Mouse (Mus musculus) small intestine, adult 2 months (tissue): Measurements from ENCODE around the gene Greb1.

Source experiments
- CTCF ChIP-seq: fragments of 200-500 bp; IDR thresholded peaks from 2 replicates; pipeline ENCODE4 v1.5.1; 2012; ENCODE audit warnings: low read depth, mild to moderate bottlenecking, control low read depth, inconsistent platforms, low read length, moderate library complexity, mixed read lengths; ENCODE audit not compliant: insufficient replicate concordance, insufficient read length; ENCODE audit errors: extremely low read depth
- POLR2A ChIP-seq: fragments of 200-500 bp; IDR thresholded peaks from 2 replicates; pipeline ENCODE4 v1.6.1; 2012; ENCODE audit warnings: low read depth, mild to moderate bottlenecking, control low read depth, inconsistent platforms, low read length, moderate library complexity

DNA sequence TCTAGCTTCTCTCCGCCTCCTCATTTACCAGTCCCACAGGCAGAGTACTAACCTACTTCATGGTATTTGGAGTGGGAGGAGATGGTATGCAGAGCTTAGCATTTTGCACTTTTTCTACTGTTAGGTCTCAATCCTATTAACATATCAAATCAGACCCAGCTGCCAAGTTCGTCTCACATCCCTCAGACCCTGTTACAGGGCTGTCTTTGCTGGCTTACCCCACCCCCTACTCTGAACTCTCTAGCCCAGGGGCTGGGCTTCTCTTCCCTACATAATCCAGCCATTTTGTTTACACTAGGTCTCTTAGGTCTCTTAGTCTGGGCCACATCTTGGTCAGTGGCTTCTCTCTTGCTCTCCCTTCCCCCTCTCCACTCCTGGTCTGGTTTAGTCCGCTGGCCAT lies 131.5 kb downstream of the Greb1 start:
- no peak for TF ChIP-seq CTCF
- no peak for TF ChIP-seq POLR2A
